Mouse (Mus musculus): ENCODE data around the gene Cox5a. TPM values are rescaled to one million over a fixed set of nuclear protein-coding genes. Genes with fewer than 3 reads are reported as not detected.

The Cox5a gene
- 1,517 and 2,988 TPM in 2 replicates for polyA plus RNA-seq (2012; rRNA removed; ENCODE audit: low replicate concordance)

DNA sequence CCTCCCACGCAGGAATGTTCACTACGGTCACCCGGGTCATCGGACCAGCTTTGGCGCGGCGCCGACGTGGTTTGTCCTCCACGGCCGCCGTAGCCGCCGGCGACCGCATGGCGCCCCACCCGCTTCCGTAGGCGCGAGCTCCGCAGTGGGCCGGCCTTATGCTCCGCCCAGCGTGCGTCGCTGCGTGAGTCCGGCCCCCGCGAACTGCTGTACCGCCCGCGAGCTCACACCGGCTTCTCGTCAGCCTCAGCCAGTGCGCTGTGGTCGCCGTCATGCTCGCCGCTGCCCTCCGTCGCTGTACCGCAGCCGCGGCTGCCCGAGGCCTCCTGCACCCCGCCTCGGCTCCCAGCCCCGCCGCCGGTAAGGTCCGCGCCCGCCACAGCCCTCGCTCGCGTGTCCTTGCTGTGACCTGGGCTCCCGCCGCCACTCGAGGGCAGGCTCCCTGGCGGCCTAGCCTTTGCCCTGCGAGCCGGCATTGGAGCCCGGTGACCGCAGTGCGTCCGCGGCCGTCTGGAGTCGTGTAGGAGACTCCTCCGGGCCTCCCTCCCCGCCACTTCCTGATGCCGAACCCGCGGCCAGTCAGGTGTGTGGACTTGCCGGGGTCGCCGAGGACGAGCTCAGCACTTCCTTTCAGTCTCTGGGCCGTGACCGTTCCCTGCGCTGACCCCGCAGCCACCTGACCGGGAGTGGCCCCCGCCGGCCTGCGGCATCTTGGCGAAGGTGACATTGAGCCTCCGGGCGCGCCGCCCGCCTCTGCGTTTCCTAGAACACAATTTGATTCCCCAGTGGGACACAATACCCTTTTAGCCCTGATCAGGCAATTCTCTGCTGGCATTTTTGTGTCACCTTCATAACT lies at the start of gene Cox5a:
TSS of gene Cox5a (plus strand) at position 219 of the 856 bp plus-strand sequence.

DNA sequence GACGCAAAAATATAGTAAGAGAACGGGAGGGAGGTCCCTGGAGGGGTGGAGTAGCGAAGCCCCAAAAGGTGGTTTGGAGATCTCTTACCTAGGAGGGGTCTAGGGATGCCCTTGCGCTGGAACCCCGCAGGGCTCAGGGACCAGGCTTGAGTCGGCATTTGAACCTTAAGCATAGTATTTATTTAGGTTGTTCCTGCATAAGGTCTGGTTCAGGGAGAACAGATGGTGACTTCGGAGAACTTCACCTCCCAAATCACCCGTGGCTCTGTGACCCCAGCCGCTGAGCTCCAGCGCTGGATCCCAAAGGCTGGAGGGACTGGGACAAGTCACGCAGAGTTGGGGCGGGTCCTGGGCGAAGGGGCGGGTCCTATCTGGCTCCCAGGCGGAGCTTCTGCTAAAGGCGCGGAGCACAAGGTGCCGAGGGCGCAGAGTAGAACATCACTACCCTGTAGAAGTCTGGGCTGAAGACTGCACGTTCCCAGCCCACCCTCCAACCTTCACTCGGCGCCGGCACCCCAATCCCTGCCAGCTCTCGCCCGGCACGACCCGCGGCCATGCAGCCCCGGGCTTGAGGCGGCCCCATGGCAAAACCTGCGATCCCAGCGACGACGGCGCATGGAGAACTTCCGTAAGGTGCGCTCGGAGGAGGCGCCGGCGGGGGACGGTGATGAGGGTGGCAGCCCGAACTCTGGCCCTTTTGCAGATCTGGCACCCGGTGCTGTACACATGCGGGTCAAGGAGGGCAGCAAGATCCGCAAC lies 17.3 kb upstream of the Cox5a start, which contains the start of gene Rpp25:
TSS of gene Rpp25 (plus strand) at position 405 of the 759 bp plus-strand sequence.

DNA sequence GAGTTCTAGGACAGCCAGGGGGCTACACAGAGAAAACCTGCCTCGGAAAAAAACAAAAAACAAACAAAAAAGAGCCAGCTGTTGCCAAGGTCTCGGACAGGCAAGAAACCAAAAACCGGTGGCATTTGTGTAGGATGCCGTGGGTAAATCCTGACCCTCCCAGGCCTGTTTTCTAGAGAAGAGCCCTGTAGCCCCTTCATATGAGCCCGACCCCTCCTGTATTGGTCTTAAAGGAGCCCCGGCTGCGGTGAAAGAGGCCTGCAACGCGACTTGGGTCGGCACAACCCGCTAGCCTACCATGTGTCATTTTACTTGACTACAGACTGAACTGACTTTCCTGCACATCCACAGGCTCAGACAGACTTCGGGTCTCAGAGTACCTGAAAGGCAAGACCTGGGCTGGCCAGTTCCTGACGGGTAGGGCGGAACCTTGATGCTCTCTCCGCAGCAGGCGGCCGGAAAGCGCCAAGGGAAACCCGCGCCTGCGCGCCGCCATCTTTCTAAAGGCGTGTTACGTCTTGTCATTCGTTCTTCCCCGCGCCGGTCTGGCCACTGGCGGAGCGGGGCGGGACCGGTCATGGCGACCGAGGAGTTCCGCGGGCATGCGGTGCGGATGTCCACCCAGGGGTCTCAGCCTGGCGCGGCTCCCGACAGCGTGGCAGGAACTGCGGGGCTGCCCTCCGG lies 16.1 kb downstream of the Cox5a start, which contains the start of gene Fam219b:
TSS of gene Fam219b (plus strand) at position 485 of the 684 bp plus-strand sequence.

GRCm38 (mm10) chr9:57552139-57552887 lies 31.2 kb downstream of the Cox5a start, which contains the start of gene Mpi:
TSS of gene Mpi (minus strand) at chr9:57552763.

DNA sequence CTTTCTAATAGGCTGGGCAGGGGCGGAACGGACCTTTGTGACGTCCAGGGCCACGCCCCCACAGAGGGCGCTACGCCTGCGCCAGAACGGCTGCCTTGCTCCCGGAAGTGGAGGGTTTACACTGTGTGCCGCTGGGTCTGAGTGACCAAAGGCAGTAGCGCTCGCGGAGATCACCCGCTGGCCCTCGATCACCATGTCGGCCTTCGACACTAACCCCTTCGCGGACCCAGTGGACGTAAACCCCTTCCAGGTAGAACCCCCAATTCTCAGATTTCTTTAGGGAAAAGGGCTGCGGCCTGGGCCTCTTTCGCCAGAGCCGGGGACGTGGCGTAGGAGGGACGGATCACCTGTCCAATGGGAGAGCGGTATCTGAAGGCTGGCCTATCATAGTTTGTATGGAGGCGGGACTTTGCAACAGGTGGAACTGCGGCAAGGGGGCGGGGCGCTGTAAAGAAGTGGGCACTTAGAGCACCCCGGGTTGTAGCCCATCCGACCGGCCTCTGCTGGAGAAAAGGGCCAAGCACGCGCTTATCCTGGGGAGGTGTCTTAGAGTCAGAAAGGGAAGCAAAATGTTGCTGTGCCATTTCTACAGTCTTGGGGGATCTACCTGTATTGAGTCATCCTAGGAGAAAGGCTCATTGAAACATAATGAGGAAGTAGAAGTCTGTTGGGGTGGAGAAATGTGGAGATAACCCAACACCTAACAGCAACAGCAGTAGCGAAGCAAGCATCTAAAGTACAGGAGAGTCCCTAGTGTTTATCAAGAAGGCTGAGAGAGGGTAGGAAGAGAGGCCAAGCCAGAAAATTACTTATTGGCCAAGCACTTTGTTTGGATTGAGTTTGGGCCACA lies 40.0 kb downstream of the Cox5a start, which contains the start of gene Scamp2:
TSS of gene Scamp2 (plus strand) at position 83 of the 850 bp plus-strand sequence.

Other genes starting within 250 kb of the Cox5a start
- 17.8 and 25.2 TPM in 2 replicates for gene Ppcdc, start 81.2 kb upstream of the Cox5a start, polyA plus RNA-seq (2012; rRNA removed; ENCODE audit: low replicate concordance)
- gene Scamp5, start 53.2 kb upstream of the Cox5a start, polyA plus RNA-seq (2012; rRNA removed; ENCODE audit: low replicate concordance): 134 and 141 TPM in 2 replicates
- gene Rpp25, start 17.2 kb upstream of the Cox5a start, polyA plus RNA-seq (2012; rRNA removed; ENCODE audit: low replicate concordance): 3.0 and 7.2 TPM in 2 replicates
- gene Fam219b, start 16.3 kb downstream of the Cox5a start, polyA plus RNA-seq (2012; rRNA removed; ENCODE audit: low replicate concordance): 5.5 and 9.4 TPM in 2 replicates
- gene Mpi, start 31.5 kb downstream of the Cox5a start, polyA plus RNA-seq (2012; rRNA removed; ENCODE audit: low replicate concordance): 49.8 and 96.3 TPM in 2 replicates
- gene Scamp2, start 39.7 kb downstream of the Cox5a start, polyA plus RNA-seq (2012; rRNA removed; ENCODE audit: low replicate concordance): 141 and 204 TPM in 2 replicates
- 14.0 and 14.6 TPM in 2 replicates for gene Ulk3, start 68.2 kb downstream of the Cox5a start, polyA plus RNA-seq (2012; rRNA removed; ENCODE audit: low replicate concordance)
- gene Cplx3, start 85.0 kb downstream of the Cox5a start, polyA plus RNA-seq (2012; rRNA removed; ENCODE audit: low replicate concordance): not detected in 2 replicates
- gene Lman1l, start 99.5 kb downstream of the Cox5a start, polyA plus RNA-seq (2012; rRNA removed; ENCODE audit: low replicate concordance): not detected in 2 replicates
- gene Csk, start 132.4 kb downstream of the Cox5a start, polyA plus RNA-seq (2012; rRNA removed; ENCODE audit: low replicate concordance): 59.9 and 96.3 TPM in 2 replicates
- gene Cyp1a2, start 162.4 kb downstream of the Cox5a start, polyA plus RNA-seq (2012; rRNA removed; ENCODE audit: low replicate concordance): 0.60 TPM in 1 of 2 replicates, not detected in the other
- 4.5 and 47.1 TPM in 2 replicates for gene Cyp1a1, start 166.7 kb downstream of the Cox5a start, polyA plus RNA-seq (2012; rRNA removed; ENCODE audit: low replicate concordance)
- 6.1 and 6.2 TPM in 2 replicates for gene Edc3, start 187.3 kb downstream of the Cox5a start, polyA plus RNA-seq (2012; rRNA removed; ENCODE audit: low replicate concordance)
- 41.9 and 49.1 TPM in 2 replicates for gene Clk3, start 244.6 kb downstream of the Cox5a start, polyA plus RNA-seq (2012; rRNA removed; ENCODE audit: low replicate concordance)

All from duodenum, adult 2 months (tissue).